Mouse (Mus musculus): ENCODE measurements around the gene Dhx33.

GRCm38 (mm10) chr11:70935316-70935715 is 68.9 kb downstream of the Dhx33 start:
- no peak for TF ChIP-seq POLR2A (IDR thresholded peaks at IDR 0.05; ENCODE audit: insufficient read depth, low read depth, low read length)
- TF ChIP-seq CTCF (IDR thresholded peaks at IDR 0.05) = no peak
- TF ChIP-seq EP300 (IDR thresholded peaks at IDR 0.05; ENCODE audit: insufficient read depth, low read depth, low read length) = no peak

Measured in heart, adult 2 months (tissue).